Mouse (Mus musculus) liver, embryonic 14.5 days (tissue): ENCODE results near the gene Dlgap1.

Source experiments
- CTCF ChIP-seq: IDR thresholded peaks from 2 replicates; pipeline ENCODE4 v1.5.1; 2016; ENCODE audit warnings: antibody characterized with exemption, low read depth, control low read depth
- EP300 ChIP-seq: IDR thresholded peaks from 2 replicates; pipeline ENCODE4 v1.6.1; 2016; ENCODE audit warnings: antibody characterized with exemption, low read depth

- TF ChIP-seq CTCF (no peak), EP300 (no peak)
Measured at GRCm38 (mm10) chr17:70263156-70263555, 294.3 kb downstream of the Dlgap1 start.
